Mouse (Mus musculus): ENCODE results near the gene Trp53bp2. TPM values are rescaled to one million over a fixed set of nuclear protein-coding genes. Genes with fewer than 3 reads are reported as not detected.

Gene Trp53bp2
- polyA plus RNA-seq, 1 experiment from 2014 or later = 27.2 TPM

DNA sequence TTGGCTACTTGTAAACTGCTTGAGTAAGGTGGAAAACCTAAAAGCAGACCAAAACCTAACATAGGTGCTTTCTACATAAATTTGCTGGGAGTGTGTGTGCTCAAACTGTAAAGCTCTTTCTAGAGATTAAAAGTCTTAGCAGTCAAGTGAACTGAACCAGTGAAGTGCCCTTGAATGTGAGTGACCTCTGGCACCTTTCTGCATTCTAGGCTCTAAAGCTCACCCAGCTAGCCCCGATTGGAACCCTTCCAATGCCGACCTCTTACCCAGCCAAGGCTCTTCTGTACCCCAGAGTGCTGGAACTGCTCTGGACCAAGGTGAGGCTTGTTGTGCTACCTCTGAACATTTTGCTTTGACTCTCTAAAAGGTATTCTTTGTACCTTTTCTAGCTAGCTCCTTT lies 35.1 kb downstream of the Trp53bp2 start:
- Histone ChIP-seq H3K4me2 (ENCODE audit: low read length) (no peak overlapping the region), H3K36me3 (ENCODE audit: control insufficient read depth, insufficient read depth) (peaks cover 36% of the 10 kb centered on the region), H3K27ac (ENCODE audit: low read length) (no peak overlapping the region), H3K9me3 (ENCODE audit: control insufficient read depth, low read length) (no peaks in the 10 kb centered on the region), H3K9ac (replicated peaks; ENCODE audit: low read depth, low read length) (no peak overlapping the region), H3K27me3 (replicated peaks; ENCODE audit: control insufficient read depth, insufficient read depth, low read length) (no peaks in the 10 kb centered on the region), H3K4me3 (replicated peaks; ENCODE audit: low read length) (no peak overlapping the region), H3K4me1 (replicated peaks; ENCODE audit: control insufficient read depth, insufficient read depth, low read length) (no peaks in the 10 kb centered on the region)
- no peak for ATAC-seq
- 85% methylated on average over 2 of the region's 2 CpGs for WGBS

- Histone ChIP-seq H3K9ac (replicated peaks; ENCODE audit: low read depth, low read length) (no peak overlapping the region), H3K27me3 (replicated peaks; ENCODE audit: control insufficient read depth, insufficient read depth, low read length) (no peaks in the 10 kb centered on the region), H3K4me1 (replicated peaks; ENCODE audit: control insufficient read depth, insufficient read depth, low read length) (no peaks in the 10 kb centered on the region), H3K9me3 (ENCODE audit: control insufficient read depth, low read length) (no peaks in the 10 kb centered on the region), H3K36me3 (ENCODE audit: control insufficient read depth, insufficient read depth) (peaks cover 25% of the 10 kb centered on the region), H3K4me2 (ENCODE audit: low read length) (no peak overlapping the region), H3K27ac (ENCODE audit: low read length) (no peak overlapping the region), H3K4me3 (replicated peaks; ENCODE audit: low read length) (no peak overlapping the region)
- WGBS = 95% methylated on average over 14 of the region's 14 CpGs
- no peak for ATAC-seq
Measured at GRCm38 (mm10) chr1:182448276-182449035, 39.5 kb downstream of the Trp53bp2 start.

- Histone ChIP-seq H3K9ac (replicated peaks; ENCODE audit: low read depth, low read length) (no peak overlapping the region), H3K27ac (ENCODE audit: low read length) (no peak overlapping the region), H3K4me1 (replicated peaks; ENCODE audit: control insufficient read depth, insufficient read depth, low read length) (no peaks in the 10 kb centered on the region), H3K4me3 (replicated peaks; ENCODE audit: low read length) (no peak overlapping the region), H3K27me3 (replicated peaks; ENCODE audit: control insufficient read depth, insufficient read depth, low read length) (no peaks in the 10 kb centered on the region), H3K9me3 (ENCODE audit: control insufficient read depth, low read length) (no peaks in the 10 kb centered on the region), H3K36me3 (ENCODE audit: control insufficient read depth, insufficient read depth) (peaks cover 19% of the 10 kb centered on the region), H3K4me2 (ENCODE audit: low read length) (no peak overlapping the region)
- ATAC-seq = no peak
- WGBS = 95% methylated on average over 4 of the region's 4 CpGs
Measured at GRCm38 (mm10) chr1:182452473-182452872, 43.5 kb downstream of the Trp53bp2 start.

DNA sequence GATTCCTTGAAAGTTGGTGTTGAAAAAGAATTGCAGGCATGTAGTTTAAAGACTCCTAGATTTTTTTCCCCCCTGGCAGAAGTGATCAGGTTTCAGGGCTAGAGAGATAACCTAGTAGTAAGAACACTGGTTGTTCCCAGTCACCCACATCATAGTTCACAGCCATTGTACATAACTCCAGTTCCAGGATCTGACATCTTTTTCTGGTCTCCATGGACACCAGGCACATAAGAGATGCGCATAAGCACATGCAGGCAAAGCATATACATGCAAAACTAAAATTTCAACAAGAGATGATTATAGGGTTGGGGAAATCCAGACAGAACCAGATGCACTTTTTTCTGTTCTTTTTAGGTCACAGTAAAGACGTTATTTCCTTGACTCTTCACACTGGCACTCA lies 46.1 kb downstream of the Trp53bp2 start:
- H3K4me1 ChIP-seq (replicated peaks; ENCODE audit: control insufficient read depth, insufficient read depth, low read length) = no peaks in the 10 kb centered on the region
- H3K27me3 ChIP-seq (replicated peaks; ENCODE audit: control insufficient read depth, insufficient read depth, low read length) = no peaks in the 10 kb centered on the region
- no peak overlapping the region for H3K27ac ChIP-seq (ENCODE audit: low read length)
- no peak for ATAC-seq
- H3K36me3 ChIP-seq (ENCODE audit: control insufficient read depth, insufficient read depth) = peaks cover 9% of the 10 kb centered on the region; the same call in 1 of the 2 replicates
- H3K4me3 ChIP-seq (replicated peaks; ENCODE audit: low read length) = no peak overlapping the region
- H3K9me3 ChIP-seq (ENCODE audit: control insufficient read depth, low read length) = no peaks in the 10 kb centered on the region
- WGBS = 82% methylated on average over 2 of the region's 2 CpGs
- H3K4me2 ChIP-seq (ENCODE audit: low read length) = no peak overlapping the region
- H3K9ac ChIP-seq (replicated peaks; ENCODE audit: low read depth, low read length) = no peak overlapping the region

GRCm38 (mm10) chr1:182458556-182458955 lies 49.6 kb downstream of the Trp53bp2 start:
- Histone ChIP-seq H3K27me3 (replicated peaks; ENCODE audit: control insufficient read depth, insufficient read depth, low read length) (no peaks in the 10 kb centered on the region), H3K9me3 (ENCODE audit: control insufficient read depth, low read length) (no peaks in the 10 kb centered on the region), H3K9ac (replicated peaks; ENCODE audit: low read depth, low read length) (no peak overlapping the region), H3K4me1 (replicated peaks; ENCODE audit: control insufficient read depth, insufficient read depth, low read length) (peaks cover 11% of the 10 kb centered on the region), H3K4me2 (ENCODE audit: low read length) (no peak overlapping the region), H3K36me3 (ENCODE audit: control insufficient read depth, insufficient read depth) (peaks cover 9% of the 10 kb centered on the region; the same call in 1 of the 2 replicates), H3K4me3 (replicated peaks; ENCODE audit: low read length) (no peak overlapping the region), H3K27ac (ENCODE audit: low read length) (no peak overlapping the region)
- ATAC-seq = no peak
- WGBS = 75% methylated on average over 19 of the region's 19 CpGs

DNA sequence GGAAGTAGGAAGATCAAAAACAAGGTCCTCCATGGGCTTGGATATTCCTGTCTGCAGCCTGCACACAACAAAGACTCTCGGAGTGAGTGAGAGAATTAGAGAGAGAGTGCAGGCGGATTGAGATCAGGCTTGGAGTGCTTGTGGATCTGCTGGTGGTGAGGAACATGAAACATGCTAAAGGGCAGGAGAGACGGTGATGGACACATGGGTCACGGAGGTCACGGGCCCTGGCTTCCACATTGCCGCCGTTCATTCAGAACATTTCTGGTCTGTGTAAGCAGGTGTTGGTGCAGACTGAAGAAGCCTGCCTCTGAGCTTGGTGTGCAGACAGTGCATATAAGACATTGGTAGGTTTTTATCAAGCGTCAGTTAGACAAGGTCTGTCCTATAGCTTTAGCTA lies 50.5 kb downstream of the Trp53bp2 start:
- H3K4me1 ChIP-seq (replicated peaks; ENCODE audit: control insufficient read depth, insufficient read depth, low read length) = peaks cover 11% of the 10 kb centered on the region
- no peak overlapping the region for H3K9ac ChIP-seq (replicated peaks; ENCODE audit: low read depth, low read length)
- no peaks in the 10 kb centered on the region for H3K27me3 ChIP-seq (replicated peaks; ENCODE audit: control insufficient read depth, insufficient read depth, low read length)
- WGBS = 92% methylated on average over 8 of the region's 8 CpGs
- no peak for ATAC-seq
- H3K9me3 ChIP-seq (ENCODE audit: control insufficient read depth, low read length) = no peaks in the 10 kb centered on the region
- no peak overlapping the region for H3K27ac ChIP-seq (ENCODE audit: low read length)
- H3K4me2 ChIP-seq (ENCODE audit: low read length) = no peak overlapping the region
- no peak overlapping the region for H3K4me3 ChIP-seq (replicated peaks; ENCODE audit: low read length)
- H3K36me3 ChIP-seq (ENCODE audit: control insufficient read depth, insufficient read depth) = peaks cover 6% of the 10 kb centered on the region; the same call in 1 of the 2 replicates

DNA sequence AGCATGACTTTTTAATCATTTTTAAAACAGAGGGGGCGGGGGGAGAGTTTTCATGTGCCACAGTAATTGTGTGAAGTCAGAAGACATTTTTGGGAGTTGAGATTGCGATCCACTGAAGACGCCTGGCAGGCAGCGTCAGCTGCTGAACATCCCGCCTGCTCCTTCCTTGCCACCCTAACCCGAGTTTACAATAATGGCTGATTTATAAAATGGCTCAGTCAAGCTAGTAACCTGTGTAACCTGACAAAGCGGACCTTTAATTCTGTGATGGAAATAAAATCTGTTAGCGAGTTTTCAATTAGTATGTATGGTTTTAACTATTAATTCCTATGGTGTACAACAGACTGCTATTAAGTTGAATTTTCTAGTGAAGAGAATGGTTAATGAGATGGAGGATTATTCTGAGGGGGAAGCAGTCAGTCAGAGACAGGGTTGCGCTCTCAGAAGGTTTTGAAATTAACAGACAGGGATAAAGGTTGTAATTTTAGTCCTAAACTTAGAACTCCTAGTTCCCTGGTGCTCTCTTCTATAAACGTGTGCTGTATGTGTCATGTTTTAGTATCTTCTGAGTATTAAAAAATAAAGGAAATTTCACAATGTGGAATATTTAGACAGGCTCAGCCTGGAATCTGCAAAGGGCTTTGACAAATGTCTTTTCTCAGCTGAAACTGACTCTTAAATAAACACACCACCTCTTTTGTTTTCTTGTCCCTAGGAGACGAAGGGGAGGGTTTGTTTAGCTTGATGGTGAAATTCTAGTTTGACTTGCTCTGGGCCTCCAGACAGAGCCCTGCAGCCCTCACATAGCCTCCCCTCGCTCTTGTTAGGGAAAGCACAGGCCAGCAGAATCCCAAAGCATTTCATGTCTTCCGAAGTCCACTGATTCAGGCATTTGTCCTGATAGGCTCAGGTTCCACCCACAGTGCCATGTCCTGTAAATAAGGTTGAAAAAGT lies 51.6 kb downstream of the Trp53bp2 start:
- Histone ChIP-seq H3K36me3 (ENCODE audit: control insufficient read depth, insufficient read depth) (peaks cover 6% of the 10 kb centered on the region; the same call in 1 of the 2 replicates), H3K4me3 (replicated peaks; ENCODE audit: low read length) (no peak overlapping the region), H3K27ac (ENCODE audit: low read length) (no peak overlapping the region; the same call in 1 of the 2 replicates), H3K9ac (replicated peaks; ENCODE audit: low read depth, low read length) (no peak overlapping the region), H3K27me3 (replicated peaks; ENCODE audit: control insufficient read depth, insufficient read depth, low read length) (no peaks in the 10 kb centered on the region), H3K9me3 (ENCODE audit: control insufficient read depth, low read length) (no peaks in the 10 kb centered on the region), H3K4me2 (ENCODE audit: low read length) (no peak overlapping the region), H3K4me1 (replicated peaks; ENCODE audit: control insufficient read depth, insufficient read depth, low read length) (peaks cover 14% of the 10 kb centered on the region)
- 70% methylated on average over 13 of the region's 13 CpGs for WGBS
- ATAC-seq = no peak

GRCm38 (mm10) chr1:182461261-182461660 lies 52.3 kb downstream of the Trp53bp2 start:
- no peaks in the 10 kb centered on the region for H3K9me3 ChIP-seq (ENCODE audit: control insufficient read depth, low read length)
- ATAC-seq = no peak
- no peak overlapping the region; the same call in 1 of the 2 replicates for H3K27ac ChIP-seq (ENCODE audit: low read length)
- no peaks in the 10 kb centered on the region for H3K27me3 ChIP-seq (replicated peaks; ENCODE audit: control insufficient read depth, insufficient read depth, low read length)
- H3K4me2 ChIP-seq (ENCODE audit: low read length) = no peak overlapping the region
- peaks cover 16% of the 10 kb centered on the region for H3K4me1 ChIP-seq (replicated peaks; ENCODE audit: control insufficient read depth, insufficient read depth, low read length)
- H3K4me3 ChIP-seq (replicated peaks; ENCODE audit: low read length) = no peak overlapping the region
- H3K36me3 ChIP-seq (ENCODE audit: control insufficient read depth, insufficient read depth) = peaks cover 6% of the 10 kb centered on the region; the same call in 1 of the 2 replicates
- no peak overlapping the region for H3K9ac ChIP-seq (replicated peaks; ENCODE audit: low read depth, low read length)
- 72% methylated on average over 7 of the region's 7 CpGs for WGBS

DNA sequence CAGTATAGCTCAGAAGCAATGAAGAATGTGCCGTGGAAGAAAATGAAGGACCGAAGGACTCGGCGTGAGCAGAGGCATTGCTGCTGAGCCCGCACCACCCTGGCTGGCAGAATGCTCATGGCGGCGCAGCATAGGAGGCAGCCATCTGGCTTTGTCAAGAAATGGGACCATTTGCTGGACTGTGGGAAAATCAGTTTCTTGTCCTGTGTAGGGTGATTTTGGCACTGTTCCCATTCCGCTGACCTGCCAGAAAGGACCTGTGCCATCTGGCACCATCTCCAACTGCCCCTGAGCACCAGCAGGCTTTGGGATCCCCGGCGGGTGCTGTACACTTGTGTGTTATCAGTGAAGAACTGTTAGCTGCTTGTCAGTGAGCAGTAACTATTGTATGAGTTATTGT lies 52.8 kb downstream of the Trp53bp2 start:
- no peaks in the 10 kb centered on the region for H3K27me3 ChIP-seq (replicated peaks; ENCODE audit: control insufficient read depth, insufficient read depth, low read length)
- H3K4me1 ChIP-seq (replicated peaks; ENCODE audit: control insufficient read depth, insufficient read depth, low read length) = peaks cover 16% of the 10 kb centered on the region
- peak; percentile 54; the same call in 1 of the 2 replicates for ATAC-seq
- no peak overlapping the region for H3K9ac ChIP-seq (replicated peaks; ENCODE audit: low read depth, low read length)
- H3K4me2 ChIP-seq (ENCODE audit: low read length) = no peak overlapping the region
- H3K27ac ChIP-seq (ENCODE audit: low read length) = peak overlapping the region; percentile 39; the same call in 1 of the 2 replicates
- 52% methylated on average over 10 of the region's 10 CpGs for WGBS
- no peak overlapping the region for H3K4me3 ChIP-seq (replicated peaks; ENCODE audit: low read length)
- H3K9me3 ChIP-seq (ENCODE audit: control insufficient read depth, low read length) = no peaks in the 10 kb centered on the region
- peaks cover 6% of the 10 kb centered on the region; the same call in 1 of the 2 replicates for H3K36me3 ChIP-seq (ENCODE audit: control insufficient read depth, insufficient read depth)

Data from forebrain, embryonic 16.5 days (tissue).